Comparison of ENCODE assay signal across 9 mouse cellular contexts in the genomic region with DNA sequence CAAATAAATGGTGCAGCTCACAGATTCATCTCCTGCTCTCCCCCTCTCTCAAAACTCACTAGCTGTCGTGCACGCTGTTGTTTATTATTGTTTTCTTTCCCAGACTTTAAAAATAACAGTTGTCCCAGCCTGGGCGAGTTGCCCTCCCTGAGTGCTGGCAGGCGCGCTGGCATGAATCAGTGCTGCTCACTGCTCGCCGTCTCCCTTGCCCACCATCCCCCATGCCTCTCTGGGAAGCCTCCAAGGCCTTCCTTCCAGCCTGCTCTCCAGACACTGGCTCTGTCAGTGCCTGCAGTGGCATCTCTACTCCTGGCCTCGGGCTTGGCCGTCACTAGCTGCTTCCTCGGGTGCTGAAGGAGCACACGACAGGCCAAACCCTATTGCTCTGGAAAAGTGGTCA. TPM values are rescaled to one million over a fixed set of nuclear protein-coding genes. Genes with fewer than 3 reads are reported as not detected.
DNase-seq lines count a peak whose midpoint lies in the region; TF ChIP-seq lines count a peak whose summit lies in the region.
"Had no signal": no experiment of that assay in that cellular context is flagged by ENCODE, and none has a peak within 500 bp of the region (broad histone marks: within the 10 kb centered on the region; RNA-seq: fewer than 3 reads in every experiment).

No protein-coding gene starts in this region.

- TF ChIP-seq CTCF in gastrocnemius, adult 2 months (IDR thresholded peaks at IDR 0.05) = no peak
- TF ChIP-seq CTCF in left cerebral cortex, adult 2 months (IDR thresholded peaks at IDR 0.05) = no peak

- peak overlapping the region; percentile 86 for H3K27ac ChIP-seq in gastrocnemius, adult 2 months
- H3K27ac ChIP-seq in left cerebral cortex, adult 2 months = no peak overlapping the region
- H3K27ac ChIP-seq: lung, embryonic 15.5 days had no signal

- DNase-seq in lung, postnatal 10 days = peak; percentile 37
- no peak for DNase-seq in lung, postnatal 25 days (ENCODE audit: low spot score)
- peak; percentile 67 for DNase-seq in brain, embryonic 18.5 days (ENCODE audit: low read depth, low spot score)
- DNase-seq in gastrocnemius, adult 2 months = peak; percentile 93
- DNase-seq in left cerebral cortex, adult 2 months (ENCODE audit: extremely low spot score in 1 of 2, low spot score in 2 of 2) = peak; percentile 68 to 71
- no peak for DNase-seq in thymus, postnatal 10 days (ENCODE audit: low spot score in 2 of 2)
- DNase-seq in embryo, embryonic 9.5 days (ENCODE audit: extremely low spot score) = no peak
- no peak for DNase-seq in lung, adult 18-20 months

- intact Hi-C loops in gastrocnemius, adult 2 months (cut with DNase I) = no loop called here
- intact Hi-C loops in left cerebral cortex, adult 2 months (cut with DNase I) = no loop called here

- peak overlapping the region; percentile 20; the same call in 1 of the 2 replicates for H3K4me3 ChIP-seq in gastrocnemius, adult 2 months
- H3K4me3 ChIP-seq in left cerebral cortex, adult 2 months = no peak overlapping the region
- H3K4me3 ChIP-seq: lung, embryonic 15.5 days had no signal

RNA-seq across cellular contexts. Expression of a gene that starts 48.2 kb away (rescaled TPM):
- total RNA-seq in gastrocnemius, adult 2 months (2021) = 10 to 100 TPM; 18.8 to 20.5 TPM
- total RNA-seq in left cerebral cortex, adult 2 months (2021) = 10 to 100 TPM; 19.7 to 21.9 TPM

Comparison
In these comparisons a context has a peak if more than half of its experiments do, and no peak if none do; other contexts are left out.
1. DNase-seq: peak in lung, postnatal 10 days (single experiment), brain, embryonic 18.5 days (single experiment), gastrocnemius, adult 2 months (single experiment) and left cerebral cortex, adult 2 months (2 of 2); none in lung, postnatal 25 days (single experiment), thymus, postnatal 10 days (0 of 2), embryo, embryonic 9.5 days (single experiment) and lung, adult 18-20 months (0 of 2).